Mouse (Mus musculus): ENCODE data around the gene Birc6. TPM values are rescaled to one million over a fixed set of nuclear protein-coding genes. Genes with fewer than 3 reads are reported as not detected.

The Birc6 gene
- total RNA-seq (2014; rRNA removed), result 137 and 152 TPM in 2 replicates
- polyA plus RNA-seq (2015; fragmentation: Nextera tagmentation; extraction: Ambion mirVana), result 96.6 and 107 TPM in 2 replicates

GRCm38 (mm10) chr17:74527729-74528607 lies at the start of gene Birc6:
Gene Birc6 (plus strand): TSS chr17:74528295.
- TF ChIP-seq CTCF (IDR thresholded peaks at IDR 0.05; ENCODE audit: low read depth), result 0 out of 2 replicates have a peak, but pooled peaks have one; percentile 19
- Histone ChIP-seq H3K4me2 (ENCODE audit: low read depth, low read length) (peak within 1 kb of the TSS; percentile 81), H3K4me1 (ENCODE audit: insufficient read depth, low read length) (peaks cover 3% of the 10 kb centered on the region; the same call in 1 of the 2 replicates), H3K27ac (peak within 1 kb of the TSS; percentile 98), H3K4me3 (ENCODE audit: low read length) (peak within 1 kb of the TSS; percentile 100), H3K9me3 (ENCODE audit: low read length) (no peaks in the 10 kb centered on the region), H3K36me3 (ENCODE audit: insufficient read depth, low read length) (no peaks in the 10 kb centered on the region), H3K9ac (replicated peaks; ENCODE audit: low read length) (peak within 1 kb of the TSS; percentile 97), H3K27me3 (ENCODE audit: insufficient read depth, low read length) (no peaks in the 10 kb centered on the region)
- peak; percentile 98 for ATAC-seq
- peak; percentile 100 for DNase-seq (ENCODE audit: low spot score)
- WGBS, result under 1% methylated on average over 69 of the region's 71 CpGs

- 89% methylated on average over 14 of the region's 14 CpGs for WGBS
- Histone ChIP-seq H3K4me3 (ENCODE audit: low read length) (no peak overlapping the region), H3K4me2 (ENCODE audit: low read depth, low read length) (no peak overlapping the region), H3K27ac (no peak overlapping the region), H3K4me1 (ENCODE audit: insufficient read depth, low read length) (no peaks in the 10 kb centered on the region), H3K9me3 (ENCODE audit: low read length) (no peaks in the 10 kb centered on the region), H3K27me3 (ENCODE audit: insufficient read depth, low read length) (no peaks in the 10 kb centered on the region), H3K9ac (replicated peaks; ENCODE audit: low read length) (no peak overlapping the region), H3K36me3 (ENCODE audit: insufficient read depth, low read length) (no peaks in the 10 kb centered on the region)
- ATAC-seq, result no peak
- no peak for DNase-seq (ENCODE audit: low spot score)
- no peak for TF ChIP-seq CTCF (IDR thresholded peaks at IDR 0.05; ENCODE audit: low read depth)
Observed at GRCm38 (mm10) chr17:74480361-74481069, 47.6 kb upstream of the Birc6 start.

- 4% methylated on average over 57 of the region's 58 CpGs for WGBS
- Histone ChIP-seq H3K4me2 (ENCODE audit: low read depth, low read length) (peak within 1 kb of the TSS; percentile 72), H3K9me3 (ENCODE audit: low read length) (no peaks in the 10 kb centered on the region), H3K4me3 (ENCODE audit: low read length) (peak within 1 kb of the TSS; percentile 100), H3K4me1 (ENCODE audit: insufficient read depth, low read length) (no peaks in the 10 kb centered on the region), H3K36me3 (ENCODE audit: insufficient read depth, low read length) (peaks cover 10% of the 10 kb centered on the region; the same call in 1 of the 2 replicates), H3K27ac (peak within 1 kb of the TSS; percentile 86), H3K27me3 (ENCODE audit: insufficient read depth, low read length) (no peaks in the 10 kb centered on the region), H3K9ac (replicated peaks; ENCODE audit: low read length) (peak within 1 kb of the TSS; percentile 96)
- no peak for TF ChIP-seq CTCF (IDR thresholded peaks at IDR 0.05; ENCODE audit: low read depth)
- peak; percentile 97 for DNase-seq (ENCODE audit: low spot score)
- ATAC-seq, result peak; percentile 100
Observed at GRCm38 (mm10) chr17:74489024-74489900, 38.8 kb upstream of the Birc6 start, which contains the start of gene Yipf4. Gene Yipf4 (plus strand): TSS chr17:74489493.

GRCm38 (mm10) chr17:74489901-74490220 lies 38.2 kb upstream of the Birc6 start:
- no peak for DNase-seq (ENCODE audit: low spot score)
- no peaks in the 10 kb centered on the region for H3K4me1 ChIP-seq (ENCODE audit: insufficient read depth, low read length)
- H3K4me2 ChIP-seq (ENCODE audit: low read depth, low read length), result peak overlapping the region; percentile 72
- WGBS, result under 1% methylated on average over 12 of the region's 12 CpGs
- H3K36me3 ChIP-seq (ENCODE audit: insufficient read depth, low read length), result peaks cover 10% of the 10 kb centered on the region; the same call in 1 of the 2 replicates
- no peaks in the 10 kb centered on the region for H3K9me3 ChIP-seq (ENCODE audit: low read length)
- peak overlapping the region; percentile 100 for H3K4me3 ChIP-seq (ENCODE audit: low read length)
- H3K9ac ChIP-seq (replicated peaks; ENCODE audit: low read length), result peak overlapping the region; percentile 96
- TF ChIP-seq CTCF (IDR thresholded peaks at IDR 0.05; ENCODE audit: low read depth), result no peak
- H3K27ac ChIP-seq, result peak overlapping the region; percentile 86
- no peak for ATAC-seq
- no peaks in the 10 kb centered on the region for H3K27me3 ChIP-seq (ENCODE audit: insufficient read depth, low read length)

DNA sequence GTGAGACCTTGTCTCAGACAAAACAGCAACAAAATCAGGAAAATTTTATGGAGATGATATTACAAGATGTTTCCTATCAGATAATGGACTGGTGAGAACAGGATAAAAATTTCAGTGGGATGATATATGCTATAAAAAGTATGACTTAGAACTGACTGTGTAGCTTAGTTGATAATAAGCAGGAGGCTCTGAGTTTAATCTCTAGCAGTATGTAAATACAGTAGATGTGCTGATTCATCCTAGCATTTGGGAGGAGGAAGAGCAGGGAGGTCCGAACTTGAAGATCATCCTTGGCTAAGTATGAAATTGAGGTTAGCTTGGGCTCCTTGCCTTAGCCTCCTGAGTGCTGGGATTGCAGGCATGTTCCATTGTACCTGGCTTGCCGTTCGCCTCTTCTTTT lies 36.5 kb upstream of the Birc6 start:
- Histone ChIP-seq H3K4me1 (ENCODE audit: insufficient read depth, low read length) (no peaks in the 10 kb centered on the region), H3K9ac (replicated peaks; ENCODE audit: low read length) (no peak overlapping the region), H3K36me3 (ENCODE audit: insufficient read depth, low read length) (peaks cover 16% of the 10 kb centered on the region; the same call in 1 of the 2 replicates), H3K27ac (no peak overlapping the region), H3K4me3 (ENCODE audit: low read length) (no peak overlapping the region), H3K27me3 (ENCODE audit: insufficient read depth, low read length) (no peaks in the 10 kb centered on the region), H3K9me3 (ENCODE audit: low read length) (no peaks in the 10 kb centered on the region), H3K4me2 (ENCODE audit: low read depth, low read length) (no peak overlapping the region)
- ATAC-seq, result no peak
- TF ChIP-seq CTCF (IDR thresholded peaks at IDR 0.05; ENCODE audit: low read depth), result no peak
- WGBS, result 95% methylated on average over 3 of the region's 3 CpGs
- no peak for DNase-seq (ENCODE audit: low spot score)

DNA sequence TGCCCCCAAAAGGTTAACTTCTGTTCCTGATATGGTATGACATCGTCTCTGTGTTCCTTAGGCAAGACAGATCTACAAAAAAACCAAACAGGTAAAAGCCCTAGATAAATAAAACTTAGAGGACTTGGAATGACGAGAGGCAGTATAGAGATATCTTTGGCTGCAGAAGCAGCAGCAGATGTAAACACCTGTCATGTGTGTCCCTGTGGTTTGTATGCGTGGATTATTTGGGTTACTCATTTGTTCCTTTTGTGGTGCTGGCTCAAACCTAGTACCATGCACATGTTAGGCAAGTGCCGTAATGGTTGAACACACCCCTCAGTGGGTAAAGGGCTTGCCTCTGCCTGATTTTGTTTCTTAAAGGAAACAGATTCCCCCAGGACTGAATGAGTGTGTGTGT lies 27.9 kb upstream of the Birc6 start:
- H3K4me3 ChIP-seq (ENCODE audit: low read length), result no peak overlapping the region
- H3K9ac ChIP-seq (replicated peaks; ENCODE audit: low read length), result no peak overlapping the region
- ATAC-seq, result no peak
- TF ChIP-seq CTCF (IDR thresholded peaks at IDR 0.05; ENCODE audit: low read depth), result no peak
- H3K27me3 ChIP-seq (ENCODE audit: insufficient read depth, low read length), result no peaks in the 10 kb centered on the region
- H3K9me3 ChIP-seq (ENCODE audit: low read length), result no peaks in the 10 kb centered on the region
- DNase-seq (ENCODE audit: low spot score), result no peak
- WGBS, result 92% methylated on average over 4 of the region's 4 CpGs
- H3K36me3 ChIP-seq (ENCODE audit: insufficient read depth, low read length), result peaks cover 21% of the 10 kb centered on the region
- no peaks in the 10 kb centered on the region for H3K4me1 ChIP-seq (ENCODE audit: insufficient read depth, low read length)
- no peak overlapping the region for H3K27ac ChIP-seq
- H3K4me2 ChIP-seq (ENCODE audit: low read depth, low read length), result no peak overlapping the region
